Comparison of ENCODE assay signal across 10 mouse cellular contexts in genomic region chr11:108447148-108447547, GRCm38 (mm10). TPM values are rescaled to one million over a fixed set of nuclear protein-coding genes. Genes with fewer than 3 reads are reported as not detected.
A peak's percentile ranks its signal among the peaks of the same experiment; 100 is the strongest.
DNase-seq lines count a peak whose midpoint lies in the region; ATAC-seq and TF ChIP-seq lines count a peak whose summit lies in the region.
"Had no signal": no experiment of that assay in that cellular context is flagged by ENCODE, and none has a peak within 500 bp of the region (broad histone marks: within the 10 kb centered on the region; RNA-seq: fewer than 3 reads in every experiment).

No protein-coding gene starts in this region.

- no peak overlapping the region for H3K27ac ChIP-seq in liver, adult 2 months (replicated peaks; ENCODE audit: insufficient read depth, low read depth, low read length)
- no peak overlapping the region for H3K27ac ChIP-seq in liver, embryonic 12.5 days
- no peak overlapping the region for H3K27ac ChIP-seq in ES-E14 (ENCODE audit: insufficient read depth, low read depth, low read length, poor library complexity, severe bottlenecking)
- H3K27ac ChIP-seq in forebrain, embryonic 15.5 days (replicated peaks), result no peak overlapping the region
- H3K27ac ChIP-seq: limb, embryonic 12.5 days; neural tube, embryonic 13.5 days had no signal

- no peaks in the 10 kb centered on the region for H3K79me2 ChIP-seq in liver, adult 2 months (ENCODE audit: control insufficient read depth, insufficient read depth, low read length)

- in situ Hi-C loops in ES-E14 (cut with MboI; ENCODE audit: low sequenced_read_pairs in 2 of 2, unreplicated experiment in 2 of 2), result no loop called here

- no peaks in the 10 kb centered on the region for H3K36me3 ChIP-seq in liver, adult 2 months (ENCODE audit: control insufficient read depth, insufficient read depth, low read length)
- H3K36me3 ChIP-seq in liver, embryonic 12.5 days, result peaks cover 4% of the 10 kb centered on the region; the same call in 1 of the 2 replicates
- H3K36me3 ChIP-seq in ES-E14 (ENCODE audit: control insufficient read depth, insufficient read depth, low read length, poor library complexity, severe bottlenecking), result no peaks in the 10 kb centered on the region
- H3K36me3 ChIP-seq in forebrain, embryonic 15.5 days, result no peaks in the 10 kb centered on the region
- H3K36me3 ChIP-seq: neural tube, embryonic 13.5 days had no signal

- DNase-seq in embryo, embryonic 10.5 days (ENCODE audit: low spot score), result peak; percentile 55
- no peak for DNase-seq in embryo, embryonic 10 days (ENCODE audit: low spot score)
- DNase-seq in liver, adult 2 months (ENCODE audit: extremely low read depth, low read depth, low spot score), result peak; percentile 13
- DNase-seq in ES-E14 (ENCODE audit: low read depth, low spot score), result peak; percentile 44
- peak; percentile 33 for DNase-seq in lung, postnatal 14 days
- no peak for DNase-seq in gastrocnemius, postnatal 10 days

- ATAC-seq in liver, embryonic 12.5 days, result no peak
- ATAC-seq in forebrain, embryonic 15.5 days (replicated peaks), result no peak

- no peak overlapping the region for H3K9ac ChIP-seq in liver, adult 2 months (ENCODE audit: low read depth, low read length)
- no peak overlapping the region for H3K9ac ChIP-seq in liver, embryonic 12.5 days
- H3K9ac ChIP-seq in ES-E14 (ENCODE audit: insufficient read depth, low read depth, low read length, poor library complexity, severe bottlenecking), result no peak overlapping the region
- no peak overlapping the region for H3K9ac ChIP-seq in forebrain, embryonic 15.5 days (replicated peaks)
- H3K9ac ChIP-seq: limb, embryonic 12.5 days; neural tube, embryonic 13.5 days had no signal

- no peaks in the 10 kb centered on the region for H3K9me3 ChIP-seq in liver, embryonic 12.5 days (replicated peaks)
- H3K9me3 ChIP-seq in ES-E14 (ENCODE audit: control insufficient read depth, insufficient read depth, low read depth, low read length), result no peaks in the 10 kb centered on the region
- H3K9me3 ChIP-seq in forebrain, embryonic 15.5 days, result 0 out of 2 replicates have a peak, but pooled peaks cover 5% of the 10 kb centered on the region

- no peaks in the 10 kb centered on the region for H3K4me1 ChIP-seq in liver, adult 2 months (ENCODE audit: control insufficient read depth, insufficient read depth, low read length)
- no peaks in the 10 kb centered on the region for H3K4me1 ChIP-seq in liver, embryonic 12.5 days
- H3K4me1 ChIP-seq in ES-E14 (ENCODE audit: control insufficient read depth in 2 of 2, insufficient read depth in 2 of 2, low read length in 2 of 2, poor library complexity in 1 of 2), result no peaks in the 10 kb centered on the region
- H3K4me1 ChIP-seq in forebrain, embryonic 15.5 days, result no peaks in the 10 kb centered on the region
- H3K4me1 ChIP-seq: neural tube, embryonic 13.5 days had no signal

- H3K27me3 ChIP-seq in liver, adult 2 months (ENCODE audit: control insufficient read depth, insufficient read depth, low read length), result no peaks in the 10 kb centered on the region
- H3K27me3 ChIP-seq in liver, embryonic 12.5 days (replicated peaks), result no peaks in the 10 kb centered on the region
- no peaks in the 10 kb centered on the region for H3K27me3 ChIP-seq in forebrain, embryonic 15.5 days
- H3K27me3 ChIP-seq: limb, embryonic 12.5 days; neural tube, embryonic 13.5 days had no signal

- TF ChIP-seq CTCF in liver, adult 2 months (IDR thresholded peaks at IDR 0.05; ENCODE audit: low read depth, low read length), result no peak; the same call in 1 of the 2 replicates

- H3K4me3 ChIP-seq in liver, adult 2 months (ENCODE audit: insufficient read depth, low read depth, low read length), result no peak overlapping the region
- no peak overlapping the region for H3K4me3 ChIP-seq in liver, embryonic 12.5 days
- no peak overlapping the region for H3K4me3 ChIP-seq in ES-E14 (ENCODE audit: insufficient read depth in 1 of 2, low read depth in 1 of 2, low read length in 2 of 2, poor library complexity in 1 of 2, severe bottlenecking in 1 of 2)
- H3K4me3 ChIP-seq in forebrain, embryonic 15.5 days, result no peak overlapping the region
- H3K4me3 ChIP-seq: limb, embryonic 12.5 days; neural tube, embryonic 13.5 days had no signal

- TF ChIP-seq POLR2A in liver, adult 2 months (IDR thresholded peaks at IDR 0.05; ENCODE audit: extremely low read depth, insufficient read depth, low read length), result no peak

- no peak overlapping the region for H3K4me2 ChIP-seq in liver, embryonic 12.5 days
- no peak overlapping the region for H3K4me2 ChIP-seq in forebrain, embryonic 15.5 days (replicated peaks)
- H3K4me2 ChIP-seq: limb, embryonic 12.5 days; neural tube, embryonic 13.5 days had no signal

TF ChIP-seq in ES-E14, 5 proteins besides CTCF, POLR2A, EP300 and RAD21:
- TF ChIP-seq HCFC1 (IDR thresholded peaks at IDR 0.05; ENCODE audit: borderline replicate concordance, insufficient read depth, low read length), result no peak
- TF ChIP-seq ZC3H11A (IDR thresholded peaks at IDR 0.05; ENCODE audit: borderline replicate concordance, low read depth, low read length), result peak; percentile 57; the same call in 1 of the 2 replicates
TF ChIP-seq in ES-E14: peak in this region for 1.

RNA-seq across cellular contexts. Expression of gene Cep112, which starts 22.2 kb away (rescaled TPM):
- 0.65 and 0.81 TPM in 2 replicates for total RNA-seq in liver, adult 2 months (2014; rRNA removed)
- 0.21 TPM in 1 of 2 replicates, not detected in the other for polyA plus RNA-seq in liver, adult 2 months (2012; rRNA removed)
- 2.7 and 2.8 TPM in 2 replicates for polyA plus RNA-seq in liver, embryonic 12.5 days (2016; fragmentation: Nextera tagmentation; extraction: Ambion mirVana)
- 0.85 and 1.5 TPM in 2 replicates for total RNA-seq in ES-E14 (2012; rRNA removed)
- polyA plus RNA-seq in forebrain, embryonic 15.5 days (2015; fragmentation: Nextera tagmentation; extraction: Ambion mirVana), result 15.0 and 17.6 TPM in 2 replicates
- total RNA-seq in gastrocnemius, postnatal 10 days (2021), result 10 to 100 TPM in 1 of 2 experiments, 1 to 10 TPM in 1; 8.6 to 10.7 TPM

Comparison
In these comparisons a context has a peak if more than half of its experiments do, and no peak if none do; other contexts are left out.
1. DNase-seq: peak in embryo, embryonic 10.5 days (single experiment), liver, adult 2 months (single experiment), ES-E14 (single experiment) and lung, postnatal 14 days (single experiment); none in embryo, embryonic 10 days (single experiment) and gastrocnemius, postnatal 10 days (single experiment).